Mouse (Mus musculus): ENCODE measurements around the gene Polrmt. TPM values are rescaled to one million over a fixed set of nuclear protein-coding genes. Genes with fewer than 3 reads are reported as not detected.

Polrmt gene
- 51.6 and 58.3 TPM in 2 replicates for polyA plus RNA-seq (2012; rRNA removed)

DNA sequence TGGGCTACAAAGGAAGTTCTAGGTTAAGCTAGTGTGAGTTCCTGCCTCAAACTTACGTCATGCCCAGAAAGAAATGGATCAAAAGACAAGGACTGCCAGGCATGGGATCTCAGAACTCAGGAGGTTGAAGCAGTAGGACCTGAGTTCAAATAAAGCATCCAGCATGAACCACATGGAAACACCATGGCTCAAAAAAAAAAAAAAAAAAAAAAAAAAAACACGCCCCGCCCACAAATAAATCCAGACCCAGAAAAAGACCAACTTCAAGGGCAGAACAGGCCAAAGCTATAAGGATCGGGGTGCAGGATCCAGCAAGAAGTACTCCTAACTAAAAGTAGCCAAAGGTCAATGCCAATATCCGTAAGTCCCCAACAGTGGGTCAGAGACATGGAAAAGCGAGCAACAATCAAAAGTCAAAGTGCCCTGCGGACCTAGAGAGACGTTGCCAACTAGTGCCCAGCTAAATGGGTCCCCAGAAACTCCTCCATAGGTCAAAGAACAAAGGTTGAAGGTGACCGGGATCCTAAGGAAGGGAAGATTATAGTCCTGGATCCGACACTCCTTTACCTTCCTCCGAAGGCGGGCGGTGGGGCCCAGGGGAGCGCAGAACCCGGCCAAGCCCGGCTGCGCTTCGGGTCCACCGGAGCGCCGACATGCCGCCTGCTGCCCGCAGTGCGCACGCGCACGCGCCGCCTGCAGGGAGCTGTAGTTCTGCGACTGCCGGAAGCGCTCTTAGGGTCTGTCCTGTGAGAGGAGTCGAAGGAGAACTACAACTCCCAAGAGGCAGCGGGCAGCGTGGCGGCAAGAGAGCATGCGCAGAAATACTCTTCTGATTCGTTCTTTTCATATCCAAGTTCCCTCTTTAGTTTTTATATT, at the start of gene Polrmt:
TSS of gene Polrmt (minus strand) at position 684 of the 876 bp plus-strand sequence.

DNA sequence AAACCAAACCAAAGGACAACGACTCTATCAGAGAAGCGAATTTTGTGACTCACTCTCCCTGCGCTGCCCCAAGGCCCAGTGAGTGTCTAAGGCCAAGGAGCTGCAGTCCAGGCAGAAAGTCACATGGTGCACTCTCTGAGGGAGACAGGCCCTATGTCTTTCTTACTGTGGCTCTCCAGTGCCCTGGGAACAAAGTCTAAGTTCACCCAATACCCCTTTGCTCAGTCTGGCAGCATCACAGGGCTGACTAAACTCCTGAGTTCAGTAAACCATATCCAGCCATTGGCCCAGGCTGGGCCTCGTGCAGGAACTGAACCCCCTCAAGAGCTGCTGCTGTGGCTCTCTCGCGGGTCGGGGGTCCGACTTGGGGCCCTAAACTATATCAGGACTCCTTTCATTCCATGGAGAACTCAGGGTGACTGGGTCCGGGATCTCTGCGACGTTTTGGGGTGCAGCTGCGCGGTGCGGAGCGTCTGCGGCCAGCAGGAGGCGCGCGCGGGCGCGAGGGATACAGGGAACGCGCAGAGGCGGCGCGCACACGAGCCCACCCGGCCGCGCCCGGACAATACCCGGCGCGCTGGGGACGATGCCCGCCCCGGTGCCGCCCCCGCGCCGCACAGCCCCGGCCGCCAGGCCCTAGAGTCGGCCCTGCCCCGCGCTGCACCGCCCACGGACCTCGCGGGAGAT, 46.8 kb upstream of the Polrmt start, which contains the start of gene Palm:
TSS of gene Palm (plus strand) at position 522 of the 687 bp plus-strand sequence.

DNA sequence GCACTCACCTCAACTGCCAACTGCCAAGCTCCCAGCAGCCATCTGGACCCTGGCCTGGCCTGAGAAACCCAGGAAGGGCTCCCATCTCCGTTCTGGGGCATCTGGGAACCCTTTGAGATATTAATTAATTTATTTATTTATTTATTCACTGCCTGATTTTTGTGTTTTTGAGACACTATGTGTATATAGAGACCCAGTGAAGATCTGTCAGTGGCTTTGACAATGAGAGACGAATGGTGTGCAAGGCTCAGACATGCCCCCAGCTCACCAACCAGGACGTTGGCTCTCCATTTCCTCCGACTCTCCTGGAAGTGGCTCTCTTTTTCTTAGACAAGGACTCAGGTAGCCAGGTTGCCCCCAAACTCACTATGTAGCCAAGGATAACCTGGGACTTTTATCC, 44.5 kb upstream of the Polrmt start, which contains the start of gene Prss57:
TSS of gene Prss57 (minus strand) at position 101 of the 400 bp plus-strand sequence.

DNA sequence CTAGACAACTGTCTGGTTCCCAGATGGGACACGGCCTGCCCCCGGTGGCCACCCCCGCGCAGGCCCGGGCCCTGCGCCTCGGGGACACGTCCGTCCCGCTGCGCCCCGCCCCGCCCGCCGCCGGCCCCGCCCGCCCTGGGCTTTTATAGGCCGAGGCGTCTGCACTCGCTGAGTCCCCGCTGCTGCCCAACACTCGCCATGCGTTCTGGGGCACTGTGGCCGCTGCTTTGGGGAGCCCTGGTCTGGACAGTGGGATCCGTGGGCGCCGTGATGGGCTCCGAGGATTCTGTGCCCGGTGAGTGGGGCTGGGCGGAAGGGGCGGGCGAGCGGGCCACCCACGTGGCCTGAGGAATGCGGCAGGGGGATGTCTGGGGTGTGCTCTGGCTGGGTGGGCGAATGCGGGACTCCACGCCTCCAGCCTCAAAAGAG, 30.7 kb upstream of the Polrmt start, which contains the start of gene Fstl3:
TSS of gene Fstl3 (plus strand) at position 170 of the 429 bp plus-strand sequence.

DNA sequence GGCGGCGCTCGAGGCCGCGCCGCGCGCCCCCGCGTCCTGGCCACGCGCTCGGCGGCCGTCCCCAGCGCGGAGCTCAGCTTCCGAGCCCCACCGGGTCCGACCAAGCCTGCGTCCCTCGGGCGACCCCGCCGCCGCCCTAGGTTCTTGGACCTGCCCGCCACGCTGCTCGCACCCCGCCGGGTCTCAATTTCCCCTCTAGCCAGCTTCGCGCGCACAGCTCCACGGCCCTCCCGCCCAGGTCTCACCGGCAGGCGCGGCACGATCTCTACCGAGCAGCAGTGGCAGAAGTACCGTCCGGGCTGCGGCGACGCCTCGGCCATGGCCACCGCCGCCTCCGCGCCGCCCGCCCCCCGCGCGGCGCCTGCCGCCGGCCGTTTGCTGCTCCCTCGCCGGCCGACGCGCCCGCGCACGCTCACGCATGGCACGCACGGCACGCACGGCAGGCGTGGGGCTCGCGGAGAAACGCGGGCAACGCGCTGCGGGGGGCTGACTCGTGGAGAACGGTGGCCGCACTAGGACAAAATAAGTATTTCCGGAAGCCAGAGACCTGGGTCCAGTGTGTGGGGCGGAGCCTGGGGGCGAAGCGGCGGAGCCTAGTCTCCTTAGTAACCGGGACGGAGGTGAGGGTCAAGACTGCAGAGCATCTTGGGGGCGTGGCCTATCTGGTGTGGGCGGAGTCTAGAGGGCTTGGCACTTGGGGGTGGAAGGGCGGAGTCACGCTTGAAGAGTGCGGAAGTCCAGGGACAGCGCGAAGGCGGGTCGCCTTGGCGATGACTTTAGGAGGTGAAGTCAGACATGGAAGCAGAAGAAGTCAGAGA, 20.3 kb upstream of the Polrmt start, which contains the start of gene Rnf126:
TSS of gene Rnf126 (minus strand) at position 445 of the 818 bp plus-strand sequence.

DNA sequence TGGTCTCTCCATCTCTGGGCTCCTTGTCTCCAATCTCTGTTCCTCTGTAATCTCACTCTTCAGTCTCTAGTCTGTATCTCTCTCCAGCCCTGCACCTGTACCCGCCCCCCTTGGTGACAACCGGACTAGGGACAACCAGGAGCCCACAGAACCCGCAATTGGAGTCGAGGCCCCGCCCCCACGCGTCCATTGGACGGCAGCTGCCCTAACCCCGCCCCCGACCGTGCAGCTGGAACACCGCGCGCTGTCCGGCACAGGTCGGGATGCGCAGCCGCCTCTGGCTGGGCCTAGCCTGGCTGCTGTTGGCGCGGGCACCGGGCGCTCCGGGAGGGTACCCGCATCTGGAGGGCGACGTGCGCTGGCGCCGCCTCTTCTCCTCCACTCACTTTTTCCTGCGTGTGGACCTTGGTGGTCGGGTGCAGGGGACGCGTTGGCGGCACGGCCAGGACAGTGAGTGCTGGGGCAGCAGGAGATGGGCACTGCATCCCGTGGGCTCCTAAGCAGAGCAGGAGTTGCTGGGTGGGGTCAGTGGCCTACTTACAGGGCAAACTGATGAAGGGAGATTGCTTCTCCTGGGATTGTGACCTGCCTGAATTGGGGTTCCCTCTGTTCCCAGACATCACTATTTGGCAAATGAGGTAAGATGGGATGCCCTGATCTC, 8.6 kb upstream of the Polrmt start, which contains the start of gene Fgf22:
TSS of gene Fgf22 (plus strand) at position 221 of the 661 bp plus-strand sequence.

DNA sequence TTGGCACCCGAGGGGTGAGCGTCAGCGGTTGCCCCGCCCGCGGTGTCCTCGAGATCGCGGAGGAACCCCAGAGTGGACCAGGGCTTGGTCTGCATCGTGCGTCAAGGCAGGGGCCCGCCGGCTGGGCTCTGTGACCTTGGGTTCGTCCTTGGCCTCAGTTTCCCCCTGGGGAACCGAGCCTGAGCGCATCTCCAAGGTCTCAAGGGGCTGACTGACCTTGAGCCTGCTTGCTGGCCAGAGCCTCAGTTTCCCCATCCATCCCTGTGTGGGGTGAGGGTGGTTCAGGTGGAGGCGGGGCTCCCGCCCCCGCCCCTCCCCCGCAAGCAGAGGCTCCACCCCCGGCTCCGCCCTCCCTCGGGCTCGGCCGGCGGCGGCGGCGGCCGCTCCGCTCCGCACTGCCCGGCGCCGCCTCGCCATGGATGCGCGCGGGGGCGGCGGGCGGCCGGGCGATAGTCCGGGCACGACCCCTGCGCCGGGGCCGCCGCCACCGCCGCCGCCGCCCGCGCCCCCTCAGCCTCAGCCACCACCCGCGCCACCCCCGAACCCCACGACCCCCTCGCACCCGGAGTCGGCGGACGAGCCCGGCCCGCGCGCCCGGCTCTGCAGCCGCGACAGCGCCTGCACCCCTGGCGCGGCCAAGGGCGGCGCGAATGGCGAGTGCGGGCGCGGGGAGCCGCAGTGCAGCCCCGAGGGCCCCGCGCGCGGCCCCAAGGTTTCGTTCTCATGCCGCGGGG, 30.0 kb downstream of the Polrmt start, which contains the start of gene Hcn2:
TSS of gene Hcn2 (plus strand) at position 381 of the 734 bp plus-strand sequence.

DNA sequence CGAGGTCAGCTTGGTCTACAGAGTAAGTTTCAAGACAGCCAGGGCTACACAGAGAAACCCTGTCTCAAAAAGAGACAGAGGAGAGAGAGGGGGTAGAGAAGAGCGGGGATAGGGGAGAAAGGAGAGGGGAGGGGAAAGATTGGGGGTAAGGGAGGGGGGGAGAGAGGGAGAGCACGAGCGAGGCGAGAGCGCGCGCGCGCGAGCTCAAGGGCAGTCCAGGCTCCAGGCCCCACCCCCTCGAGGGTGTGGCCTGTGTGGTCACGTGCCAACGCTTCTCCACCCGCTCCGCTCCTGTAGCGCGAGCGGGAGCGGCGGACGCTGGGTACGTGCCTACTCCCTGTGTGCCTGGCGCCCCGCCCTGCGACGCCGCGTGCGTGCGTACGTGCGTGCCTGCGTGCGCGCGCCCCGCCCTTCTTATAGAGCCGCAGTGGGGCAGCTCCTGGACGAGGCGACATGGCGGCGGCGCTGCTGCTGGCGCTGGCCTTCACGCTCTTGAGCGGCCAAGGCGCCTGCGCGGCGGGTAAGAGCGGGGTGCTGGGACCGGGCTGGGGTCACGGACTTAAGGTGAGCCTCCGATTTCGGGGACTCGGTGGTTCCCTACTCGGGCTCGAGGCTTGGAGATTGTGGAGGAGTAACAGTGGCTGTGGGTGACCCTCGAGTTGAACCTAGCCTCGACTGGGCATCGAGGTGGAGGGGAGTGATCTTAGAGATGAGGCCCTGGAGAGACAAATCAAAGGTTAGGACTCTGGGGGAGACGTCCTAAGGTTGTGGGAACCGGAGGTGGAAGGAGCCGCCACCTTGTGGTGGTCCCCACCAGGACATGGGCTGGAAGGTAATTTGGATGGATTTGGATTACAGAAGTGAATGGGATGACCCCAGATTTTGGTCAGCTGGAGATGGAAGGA, 42.1 kb downstream of the Polrmt start, which contains the start of gene Bsg:
TSS of gene Bsg (plus strand) at position 427 of the 905 bp plus-strand sequence.

DNA sequence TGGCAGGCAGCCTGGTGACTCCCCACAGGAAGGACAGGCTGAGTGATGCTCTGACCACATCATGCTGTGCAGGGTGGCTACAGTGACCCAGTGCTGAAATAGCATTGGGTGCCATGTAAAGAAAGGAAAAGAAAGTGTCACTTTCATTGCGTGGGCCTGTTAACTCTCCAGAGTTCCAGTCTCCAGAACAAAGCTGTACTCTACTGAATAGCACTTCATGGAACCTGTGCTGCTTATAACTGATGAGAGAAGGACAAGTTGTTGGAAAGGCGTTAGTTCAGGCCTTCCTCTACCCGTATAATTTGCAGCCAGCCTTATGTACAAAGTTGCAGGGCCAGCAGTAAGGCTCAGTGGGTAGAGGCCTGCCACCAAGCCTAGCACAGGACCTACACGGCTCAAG, 57.7 kb downstream of the Polrmt start, which contains the start of gene Gzmm:
TSS of gene Gzmm (plus strand) at position 301 of the 400 bp plus-strand sequence.

Other genes starting within 250 kb of the Polrmt start
- 5.5 and 10.1 TPM in 2 replicates for gene Plpp2, start 212.8 kb downstream of the Polrmt start, polyA plus RNA-seq (2012; rRNA removed)
- gene Mier2, start 191.4 kb downstream of the Polrmt start, polyA plus RNA-seq (2012; rRNA removed) = 120 and 122 TPM in 2 replicates
- not detected in 2 replicates for gene Theg, start 159.2 kb downstream of the Polrmt start, polyA plus RNA-seq (2012; rRNA removed)
- gene C2cd4c, start 132.6 kb downstream of the Polrmt start, polyA plus RNA-seq (2012; rRNA removed) = 1.3 and 1.4 TPM in 2 replicates
- gene Shc2, start 108.7 kb downstream of the Polrmt start, polyA plus RNA-seq (2012; rRNA removed) = 29.5 and 34.5 TPM in 2 replicates
- not detected in 2 replicates for gene Odf3l2, start 100.8 kb downstream of the Polrmt start, polyA plus RNA-seq (2012; rRNA removed)
- gene Madcam1, start 82.0 kb downstream of the Polrmt start, polyA plus RNA-seq (2012; rRNA removed) = 0.50 and 2.5 TPM in 2 replicates
- gene Tpgs1, start 77.2 kb downstream of the Polrmt start, polyA plus RNA-seq (2012; rRNA removed) = 47.9 and 61.7 TPM in 2 replicates
- gene Cdc34, start 64.4 kb downstream of the Polrmt start, polyA plus RNA-seq (2012; rRNA removed) = 177 and 195 TPM in 2 replicates
- 0.81 and 1.5 TPM in 2 replicates for gene Gzmm, start 57.6 kb downstream of the Polrmt start, polyA plus RNA-seq (2012; rRNA removed)
- gene Bsg, start 42.1 kb downstream of the Polrmt start, polyA plus RNA-seq (2012; rRNA removed) = 332 and 473 TPM in 2 replicates
- gene Hcn2, start 29.9 kb downstream of the Polrmt start, polyA plus RNA-seq (2012; rRNA removed) = 1.0 and 1.2 TPM in 2 replicates
- gene Fgf22, start 8.5 kb upstream of the Polrmt start, polyA plus RNA-seq (2012; rRNA removed) = 0.08 and 0.26 TPM in 2 replicates
- gene Rnf126, start 20.4 kb upstream of the Polrmt start, polyA plus RNA-seq (2012; rRNA removed) = 122 and 132 TPM in 2 replicates
- 1.00 and 2.3 TPM in 2 replicates for gene Fstl3, start 30.7 kb upstream of the Polrmt start, polyA plus RNA-seq (2012; rRNA removed)
- 0.08 and 0.16 TPM in 2 replicates for gene Prss57, start 44.4 kb upstream of the Polrmt start, polyA plus RNA-seq (2012; rRNA removed)
- 98.3 and 130 TPM in 2 replicates for gene Palm, start 47.0 kb upstream of the Polrmt start, polyA plus RNA-seq (2012; rRNA removed)
- 0.64 and 0.96 TPM in 2 replicates for gene Misp, start 74.4 kb upstream of the Polrmt start, polyA plus RNA-seq (2012; rRNA removed)
- 162 and 407 TPM in 2 replicates for gene Ptbp1, start 107.8 kb upstream of the Polrmt start, polyA plus RNA-seq (2012; rRNA removed)
- 15.3 and 15.8 TPM in 2 replicates for gene Prtn3, start 127.9 kb upstream of the Polrmt start, polyA plus RNA-seq (2012; rRNA removed)
- 256 and 339 TPM in 2 replicates for gene Plppr3, start 128.1 kb upstream of the Polrmt start, polyA plus RNA-seq (2012; rRNA removed)
- 0.43 and 0.54 TPM in 2 replicates for gene Elane, start 139.7 kb upstream of the Polrmt start, polyA plus RNA-seq (2012; rRNA removed)
- gene Cfd, start 144.3 kb upstream of the Polrmt start, polyA plus RNA-seq (2012; rRNA removed) = 0.09 and 0.50 TPM in 2 replicates
- gene Med16, start 162.3 kb upstream of the Polrmt start, polyA plus RNA-seq (2012; rRNA removed) = 47.8 and 59.6 TPM in 2 replicates
- gene Gm26602, start 164.3 kb upstream of the Polrmt start, polyA plus RNA-seq (2012; rRNA removed) = not detected in 2 replicates
- 1.2 and 1.3 TPM in 2 replicates for gene Kiss1r, start 170.4 kb upstream of the Polrmt start, polyA plus RNA-seq (2012; rRNA removed)
- 110 and 123 TPM in 2 replicates for gene R3hdm4, start 174.6 kb upstream of the Polrmt start, polyA plus RNA-seq (2012; rRNA removed)
- 11.1 and 12.1 TPM in 2 replicates for gene Arid3a, start 180.5 kb upstream of the Polrmt start, polyA plus RNA-seq (2012; rRNA removed)
- gene Wdr18, start 213.6 kb upstream of the Polrmt start, polyA plus RNA-seq (2012; rRNA removed) = 40.0 and 55.7 TPM in 2 replicates
- gene Grin3b, start 224.1 kb upstream of the Polrmt start, polyA plus RNA-seq (2012; rRNA removed) = 0.28 and 0.39 TPM in 2 replicates
- gene Tmem259, start 237.7 kb upstream of the Polrmt start, polyA plus RNA-seq (2012; rRNA removed) = 120 and 158 TPM in 2 replicates
- gene Cnn2, start 242.0 kb upstream of the Polrmt start, polyA plus RNA-seq (2012; rRNA removed) = 66.5 and 128 TPM in 2 replicates
- 7.7 and 7.9 TPM in 2 replicates for gene Abca7, start 249.9 kb upstream of the Polrmt start, polyA plus RNA-seq (2012; rRNA removed)